Mouse (Mus musculus) heart, postnatal 0 days (tissue): ENCODE measurements around the gene Kcnf1. TPM values are rescaled to one million over a fixed set of nuclear protein-coding genes. Genes with fewer than 3 reads are reported as not detected.

ENCODE experiments used
- ATAC-seq: fragments of 200-750 bp; cut with Nextera tagmentation; 2 replicates; pipeline ENCODE4 v1.8.0; 2017; ENCODE audit warnings: low read depth, moderate number of reproducible peaks, moderate library complexity; ENCODE audit not compliant: insufficient read depth
- DNase-seq: peaks from one replicate; pipeline ENCODE4 v3.0.0-alpha.2; 2016; ENCODE audit warnings: low spot score
- H3K27ac ChIP-seq: fragments of 300-500 bp; sonication (generic); 2 replicates; pipeline ENCODE4 v1.5.1; 2014; ENCODE audit warnings: low read depth, mild to moderate bottlenecking
- H3K27me3 ChIP-seq: fragments of 300-500 bp; sonication (generic); 2 replicates; pipeline ENCODE4 v1.6.1; 2014; ENCODE audit warnings: low read length, mixed read lengths; ENCODE audit not compliant: control insufficient read depth, insufficient read depth
- H3K36me3 ChIP-seq: fragments of 300-500 bp; sonication (generic); replicated peaks from 2 replicates; pipeline ENCODE4 v1.6.1; 2014; ENCODE audit warnings: low read length, mixed read lengths; ENCODE audit not compliant: control insufficient read depth, insufficient read depth
- H3K4me1 ChIP-seq: fragments of 300-500 bp; sonication (generic); 2 replicates; pipeline ENCODE4 v1.6.1; 2014; ENCODE audit warnings: antibody characterized with exemption; ENCODE audit not compliant: control insufficient read depth, insufficient read depth
- H3K4me2 ChIP-seq: fragments of 300-500 bp; sonication (generic); 2 replicates; pipeline ENCODE4 v1.6.1; 2014; ENCODE audit warnings: low read depth, mild to moderate bottlenecking, low read length, moderate library complexity
- H3K4me3 ChIP-seq: fragments of 300-500 bp; sonication (generic); 2 replicates; pipeline ENCODE4 v1.5.1; 2014; ENCODE audit warnings: low read depth, low read length
- H3K9ac ChIP-seq: fragments of 300-500 bp; sonication (generic); replicated peaks from 2 replicates; pipeline ENCODE4 v1.6.1; 2014; ENCODE audit warnings: low read depth, low read length, mixed read lengths
- H3K9me3 ChIP-seq: fragments of 300-500 bp; sonication (generic); replicated peaks from 2 replicates; pipeline ENCODE4 v1.6.1; 2016; ENCODE audit warnings: low read length; ENCODE audit not compliant: control insufficient read depth
- CTCF ChIP-seq: IDR thresholded peaks from 2 replicates; pipeline ENCODE4 v1.5.1; 2016; ENCODE audit warnings: antibody characterized with exemption, control low read depth, low read depth
- EP300 ChIP-seq: IDR thresholded peaks from 2 replicates; pipeline ENCODE4 v1.6.1; 2016; ENCODE audit warnings: antibody characterized with exemption, low read depth
- WGBS: fragments of 180-500 bp; shearing (Covaris S2); extraction: QIAGEN DNeasy Blood & Tissue Kit; methylation state at CpG from one replicate; pipeline ENCODE4 v1.1.7; 2014; 5-methylcytosine and 5-hydroxymethylcytosine counted together
- polyA plus RNA-seq: library from polyadenylated mRNA; unstranded; fragments of >200 nt; fragmentation: Nextera tagmentation; extraction: Ambion mirVana; gene quantifications from 2 replicates; pipeline ENCODE4 v1.2.1, GENCODE M21; 2015
- total RNA-seq: library from RNA; depleted of rRNA; stranded (reverse); fragments of >200 nt; gene quantifications from 2 replicates; pipeline ENCODE4 v1.2.3, GENCODE M21; 2014; ENCODE audit warnings: low replicate concordance

The Kcnf1 gene
- total and polyA plus RNA-seq, 2 experiments from 2014 or later: 0.12 to 2.3 TPM

GRCm38 (mm10) chr12:17218390-17218789 lies 41.7 kb upstream of the Kcnf1 start:
- no peaks in the 10 kb centered on the region for H3K4me1 ChIP-seq
- H3K27ac ChIP-seq: no peak overlapping the region
- no peak overlapping the region for H3K9ac ChIP-seq
- no peak overlapping the region for H3K4me2 ChIP-seq
- no peaks in the 10 kb centered on the region for H3K9me3 ChIP-seq
- no peak overlapping the region for H3K4me3 ChIP-seq
- WGBS: 65% methylated on average over 8 of the region's 8 CpGs
- no peaks in the 10 kb centered on the region for H3K36me3 ChIP-seq
- ATAC-seq (no peak), DNase-seq (no peak)
- TF ChIP-seq EP300: no peak
- H3K27me3 ChIP-seq: no peaks in the 10 kb centered on the region

- TF ChIP-seq EP300 (no peak), CTCF (no peak)
- no peak overlapping the region for H3K9ac ChIP-seq
- no peaks in the 10 kb centered on the region for H3K27me3 ChIP-seq
- H3K36me3 ChIP-seq: no peaks in the 10 kb centered on the region
- DNase-seq (no peak), ATAC-seq (no peak)
- H3K9me3 ChIP-seq: no peaks in the 10 kb centered on the region
- no peak overlapping the region for H3K27ac ChIP-seq
- H3K4me3 ChIP-seq: no peak overlapping the region
- WGBS: 86% methylated on average over 7 of the region's 7 CpGs
- no peak overlapping the region for H3K4me2 ChIP-seq
- H3K4me1 ChIP-seq: no peaks in the 10 kb centered on the region
Observed at GRCm38 (mm10) chr12:17215751-17216150, 39.1 kb upstream of the Kcnf1 start.

- TF ChIP-seq EP300 (no peak), CTCF (no peak)
- 67% methylated on average over 13 of the region's 13 CpGs for WGBS
- no peak overlapping the region for H3K27ac ChIP-seq
- no peaks in the 10 kb centered on the region for H3K27me3 ChIP-seq
- no peak for DNase-seq
- no peaks in the 10 kb centered on the region for H3K36me3 ChIP-seq
- no peak overlapping the region for H3K9ac ChIP-seq
- no peak overlapping the region for H3K4me3 ChIP-seq
- H3K4me1 ChIP-seq: no peaks in the 10 kb centered on the region
- H3K9me3 ChIP-seq: no peaks in the 10 kb centered on the region
- ATAC-seq: no peak
- H3K4me2 ChIP-seq: no peak overlapping the region
Observed at GRCm38 (mm10) chr12:17202492-17203322, 26.0 kb upstream of the Kcnf1 start.

DNA sequence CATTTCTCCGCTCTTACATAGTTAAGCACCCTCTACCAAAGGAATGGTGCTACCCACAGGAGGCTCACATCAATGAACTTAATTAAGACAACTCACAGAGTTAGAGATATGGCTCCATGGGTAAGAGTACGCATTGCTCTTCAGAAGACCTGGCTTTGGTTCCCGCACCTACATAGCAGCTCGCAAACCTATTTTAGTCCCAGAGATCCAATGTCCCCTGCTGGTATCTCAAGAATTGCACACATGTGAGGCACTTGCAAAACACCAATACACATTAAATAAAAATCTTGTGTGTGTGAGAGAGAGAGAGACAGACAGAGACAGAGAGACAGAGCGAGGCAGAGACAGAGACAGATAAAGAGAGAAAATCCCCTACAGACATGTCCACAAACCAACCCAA lies 21.9 kb upstream of the Kcnf1 start:
- WGBS: 81% methylated on average over 5 of the region's 5 CpGs
- H3K36me3 ChIP-seq: no peaks in the 10 kb centered on the region
- no peak for ATAC-seq

DNA sequence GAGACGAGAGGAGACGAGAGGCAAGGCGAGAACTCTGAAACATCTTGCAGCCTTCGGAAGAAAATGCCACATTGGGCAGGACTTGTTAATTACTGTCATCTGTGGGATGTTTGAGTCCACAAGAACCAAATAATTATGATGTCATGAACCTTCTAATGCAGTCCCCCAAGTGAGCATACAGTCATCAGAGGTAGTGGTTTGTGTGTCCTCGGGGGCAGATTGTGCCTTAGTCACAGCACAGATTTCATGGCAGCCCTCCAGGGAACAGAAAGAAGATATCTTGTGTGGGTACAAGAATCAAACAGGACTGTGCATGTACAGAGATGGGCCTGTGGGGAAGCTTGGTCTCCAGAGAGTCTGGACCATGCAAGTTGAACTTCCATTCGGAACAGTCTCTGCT lies 17.5 kb upstream of the Kcnf1 start:
- DNase-seq (no peak), ATAC-seq (no peak)
- WGBS: 76% methylated on average over 6 of the region's 6 CpGs
- no peak for TF ChIP-seq EP300
- TF ChIP-seq CTCF: no peak
- H3K9me3 ChIP-seq: no peaks in the 10 kb centered on the region
- no peak overlapping the region for H3K4me3 ChIP-seq
- no peak overlapping the region for H3K4me2 ChIP-seq
- no peak overlapping the region for H3K27ac ChIP-seq
- no peaks in the 10 kb centered on the region for H3K27me3 ChIP-seq
- H3K4me1 ChIP-seq: no peaks in the 10 kb centered on the region
- no peaks in the 10 kb centered on the region for H3K36me3 ChIP-seq
- H3K9ac ChIP-seq: no peak overlapping the region

More for the DNA sequence above, 21.9 kb upstream of the Kcnf1 start:
- Histone ChIP-seq H3K9ac (no peak overlapping the region), H3K4me2 (no peak overlapping the region), H3K27me3 (no peaks in the 10 kb centered on the region), H3K4me3 (no peak overlapping the region), H3K27ac (no peak overlapping the region), H3K9me3 (no peaks in the 10 kb centered on the region), H3K4me1 (no peaks in the 10 kb centered on the region)
- DNase-seq: no peak
- TF ChIP-seq CTCF: no peak
- TF ChIP-seq EP300: no peak

DNA sequence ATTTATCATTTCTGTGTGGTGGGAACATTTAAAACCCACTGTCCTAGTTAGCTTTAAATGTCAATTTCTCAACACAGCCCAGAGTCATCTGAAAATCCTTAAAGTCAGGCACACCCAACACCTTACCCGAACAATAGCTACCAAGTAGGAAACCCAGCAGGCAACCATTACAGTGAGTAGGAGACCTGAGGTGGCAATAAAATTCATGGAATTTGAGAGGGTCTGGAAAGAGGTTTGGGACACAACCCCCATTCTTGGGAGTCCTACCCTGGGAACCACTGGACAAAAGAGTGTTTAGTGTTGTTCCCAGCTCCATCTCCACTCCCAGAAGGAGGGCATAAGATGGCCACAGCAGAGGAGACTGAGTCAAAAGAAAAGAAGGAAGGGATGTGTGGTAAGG lies 16.6 kb upstream of the Kcnf1 start:
- 82% methylated on average over 1 of the region's 1 CpGs for WGBS
- no peak overlapping the region for H3K4me2 ChIP-seq
- H3K9ac ChIP-seq: no peak overlapping the region
- no peak for ATAC-seq
- no peak overlapping the region for H3K27ac ChIP-seq
- H3K4me1 ChIP-seq: no peaks in the 10 kb centered on the region
- no peak for DNase-seq
- no peaks in the 10 kb centered on the region for H3K27me3 ChIP-seq
- no peaks in the 10 kb centered on the region for H3K36me3 ChIP-seq
- H3K9me3 ChIP-seq: no peaks in the 10 kb centered on the region
- H3K4me3 ChIP-seq: no peak overlapping the region
- TF ChIP-seq EP300: no peak
- TF ChIP-seq CTCF: no peak
